Mouse (Mus musculus) brown adipose tissue, adult 24 weeks (tissue): ENCODE data around the gene Sec13. TPM values are rescaled to one million over a fixed set of nuclear protein-coding genes. Genes with fewer than 3 reads are reported as not detected.

ENCODE experiments used
- H3K27ac ChIP-seq: fragments of 200-500 bp; replicated peaks from 2 replicates; pipeline ENCODE4 v1.5.1; 2012; ENCODE audit warnings: low read depth, mild to moderate bottlenecking, low read length
- H3K4me1 ChIP-seq: fragments of 200-500 bp; 2 replicates; pipeline ENCODE4 v1.6.1; 2012; ENCODE audit warnings: low read length, mixed read lengths; ENCODE audit not compliant: control insufficient read depth, insufficient read depth, insufficient read length
- H3K4me3 ChIP-seq: fragments of 200-500 bp; 2 replicates; pipeline ENCODE4 v1.5.1; 2012; ENCODE audit warnings: low read depth, mild to moderate bottlenecking, low read length, moderate library complexity; ENCODE audit not compliant: insufficient read depth
- polyA plus RNA-seq: library from polyadenylated mRNA; stranded (reverse); fragments of >200 nt; gene quantifications from 2 replicates; pipeline ENCODE4 v1.2.4, GENCODE M21; 2012; ENCODE audit not compliant: missing spikeins, insufficient read depth, insufficient read length

The Sec13 gene
- polyA plus RNA-seq, 1 experiment = 66.1 TPM

- Histone ChIP-seq H3K4me3 (peak overlapping the region; percentile 39), H3K27ac (peak overlapping the region; percentile 97), H3K4me1 (peaks cover 17% of the 10 kb centered on the region)
These were observed 49.5 kb downstream of the Sec13 start for GRCm38 (mm10) chr6:113691084-113691462.

- Histone ChIP-seq H3K4me1 (peaks cover 14% of the 10 kb centered on the region), H3K4me3 (peak overlapping the region; percentile 39), H3K27ac (peak overlapping the region; percentile 97)
These were observed 50.0 kb downstream of the Sec13 start for GRCm38 (mm10) chr6:113690400-113691083.

GRCm38 (mm10) chr6:113690008-113690399 lies 50.5 kb downstream of the Sec13 start:
- peaks cover 14% of the 10 kb centered on the region for H3K4me1 ChIP-seq
- peak overlapping the region; percentile 97 for H3K27ac ChIP-seq
- H3K4me3 ChIP-seq = no peak overlapping the region

GRCm38 (mm10) chr6:113686551-113687125 lies 53.9 kb downstream of the Sec13 start:
- Histone ChIP-seq H3K4me3 (no peak overlapping the region), H3K4me1 (peaks cover 14% of the 10 kb centered on the region), H3K27ac (no peak overlapping the region; the same call in 1 of the 2 replicates)

- Histone ChIP-seq H3K27ac (no peak overlapping the region), H3K4me3 (no peak overlapping the region), H3K4me1 (peaks cover 9% of the 10 kb centered on the region)
These were observed 57.3 kb downstream of the Sec13 start for GRCm38 (mm10) chr6:113683081-113683825.

GRCm38 (mm10) chr6:113681271-113681670 lies 59.3 kb downstream of the Sec13 start:
- H3K27ac ChIP-seq = peak overlapping the region; percentile 36
- H3K4me3 ChIP-seq = no peak overlapping the region

GRCm38 (mm10) chr6:113679993-113680566 lies 60.5 kb downstream of the Sec13 start:
- Histone ChIP-seq H3K27ac (peak overlapping the region; percentile 80), H3K4me1 (peaks cover 11% of the 10 kb centered on the region), H3K4me3 (no peak overlapping the region)

More at GRCm38 (mm10) chr6:113681271-113681670, 59.3 kb downstream of the Sec13 start:
- H3K4me1 ChIP-seq = peaks cover 11% of the 10 kb centered on the region

GRCm38 (mm10) chr6:113678246-113679012 lies 62.1 kb downstream of the Sec13 start:
- no peak overlapping the region for H3K4me3 ChIP-seq
- no peak overlapping the region; the same call in 1 of the 2 replicates for H3K27ac ChIP-seq
- H3K4me1 ChIP-seq = peaks cover 11% of the 10 kb centered on the region

Other genes starting within 250 kb of the Sec13 start
- gene Prrt3, start 238.8 kb downstream of the Sec13 start, polyA plus RNA-seq = not detected in 2 replicates
- gene Emc3, start 209.1 kb downstream of the Sec13 start, polyA plus RNA-seq = 52.2 and 77.4 TPM in 2 replicates
- gene Fancd2, start 209.1 kb downstream of the Sec13 start, polyA plus RNA-seq = 0.48 TPM in 1 of 2 replicates, not detected in the other
- not detected in 2 replicates for gene Fancd2os, start 140.0 kb downstream of the Sec13 start, polyA plus RNA-seq
- 158 and 192 TPM in 2 replicates for gene Brk1, start 136.0 kb downstream of the Sec13 start, polyA plus RNA-seq
- gene Vhl, start 116.8 kb downstream of the Sec13 start, polyA plus RNA-seq = 13.2 and 15.0 TPM in 2 replicates
- 18.9 and 19.7 TPM in 2 replicates for gene Irak2, start 102.3 kb downstream of the Sec13 start, polyA plus RNA-seq
- gene Tatdn2, start 43.7 kb downstream of the Sec13 start, polyA plus RNA-seq = 18.0 and 29.7 TPM in 2 replicates
- not detected in 2 replicates for gene Ghrl, start 20.9 kb downstream of the Sec13 start, polyA plus RNA-seq